Mouse (Mus musculus): ENCODE measurements around the gene Htra1.

GRCm38 (mm10) chr7:130966876-130967275 lies 31.0 kb downstream of the Htra1 start:
- TF ChIP-seq POLR2A (IDR thresholded peaks at IDR 0.05; ENCODE audit: borderline replicate concordance, insufficient read depth, low read length) (no peak), CTCF (IDR thresholded peaks at IDR 0.05; ENCODE audit: borderline replicate concordance, insufficient read depth, low read depth, low read length) (no peak)

Measured in cerebellum, adult 2 months (tissue).